Comparison of ENCODE assay signal across 19 mouse cellular contexts in genomic region chr11:60873101-60873500, GRCm38 (mm10). TPM values are rescaled to one million over a fixed set of nuclear protein-coding genes. Genes with fewer than 3 reads are reported as not detected.
DNase-seq lines count a peak whose midpoint lies in the region; ATAC-seq and TF ChIP-seq lines count a peak whose summit lies in the region.
"Had no signal": no experiment of that assay in that cellular context is flagged by ENCODE, and none has a peak within 500 bp of the region (broad histone marks: within the 10 kb centered on the region; RNA-seq: fewer than 3 reads in every experiment).

No protein-coding gene starts in this region.

- no peak overlapping the region for H3K4me2 ChIP-seq in heart, embryonic 14.5 days (ENCODE audit: low read length)
- peak overlapping the region; percentile 5; the same call in 1 of the 2 replicates for H3K4me2 ChIP-seq in stomach, embryonic 14.5 days (replicated peaks; ENCODE audit: low read depth, low read length)
- no peak overlapping the region for H3K4me2 ChIP-seq in stomach, postnatal 0 days (replicated peaks; ENCODE audit: low read depth)
- H3K4me2 ChIP-seq: limb, embryonic 13.5 days; lung, embryonic 14.5 days; midbrain, embryonic 11.5 days had no signal

- TF ChIP-seq CTCF in stomach, postnatal 0 days (IDR thresholded peaks at IDR 0.05; ENCODE audit: low read depth): no peak

- TF ChIP-seq EP300 in stomach, postnatal 0 days (optimal IDR thresholded peaks at IDR 0.05): no peak

- DNase-seq in heart, adult 18-20 months: no peak
- DNase-seq in stomach, postnatal 0 days (ENCODE audit: low spot score): no peak
- DNase-seq in thymus, postnatal 25 days: peak; percentile 14
- no peak for DNase-seq in kidney, adult 18-20 months
- DNase-seq: cerebellum, adult 9-11 months; gastrocnemius, postnatal 25 days; heart, postnatal 36 days; kidney, adult 9 months; kidney, postnatal 36 days; lung, embryonic 14.5 days; retina, postnatal 1 day had no signal

- ATAC-seq in heart, embryonic 14.5 days (ENCODE audit: insufficient number of reproducible peaks, insufficient read depth, low FRiP score, low read depth): no peak
- ATAC-seq in stomach, embryonic 14.5 days (ENCODE audit: insufficient number of reproducible peaks, insufficient read depth, low FRiP score, low read depth): no peak
- no peak for ATAC-seq in stomach, postnatal 0 days (ENCODE audit: low FRiP score, low TSS enrichment)
- ATAC-seq: hindbrain, embryonic 16.5 days had no signal

- no peaks in the 10 kb centered on the region for H3K9me3 ChIP-seq in heart, embryonic 14.5 days (ENCODE audit: control insufficient read depth, low read length)
- no peaks in the 10 kb centered on the region for H3K9me3 ChIP-seq in stomach, embryonic 14.5 days (ENCODE audit: control insufficient read depth, low read depth, low read length)
- H3K9me3 ChIP-seq in stomach, postnatal 0 days (ENCODE audit: control insufficient read depth, low read length): no peaks in the 10 kb centered on the region
- H3K9me3 ChIP-seq: G1E; limb, embryonic 13.5 days had no signal

- H3K4me3 ChIP-seq in heart, embryonic 14.5 days (ENCODE audit: control insufficient read depth in 1 of 2, insufficient read depth in 1 of 2, low read depth in 1 of 2, low read length in 2 of 2): no peak overlapping the region
- H3K4me3 ChIP-seq in stomach, embryonic 14.5 days (ENCODE audit: low read depth, low read length): no peak overlapping the region
- H3K4me3 ChIP-seq in stomach, postnatal 0 days (ENCODE audit: low read depth, low read length): no peak overlapping the region
- H3K4me3 ChIP-seq in brown adipose tissue, adult 24 weeks (ENCODE audit: insufficient read depth, low read depth, low read length): no peak overlapping the region
- H3K4me3 ChIP-seq: limb, embryonic 13.5 days had no signal

- peak overlapping the region; percentile 25; the same call in 1 of the 2 replicates for H3K9ac ChIP-seq in heart, embryonic 14.5 days (ENCODE audit: low read length)
- H3K9ac ChIP-seq in stomach, embryonic 14.5 days (replicated peaks; ENCODE audit: low read depth, low read length): no peak overlapping the region
- H3K9ac ChIP-seq in stomach, postnatal 0 days (ENCODE audit: low read length): no peak overlapping the region
- H3K9ac ChIP-seq: limb, embryonic 13.5 days; lung, embryonic 14.5 days had no signal

- 0 out of 4 replicates have a peak overlapping the region, but pooled peaks of 1 of the 2 experiments have one; percentile 19 for H3K27ac ChIP-seq in heart, embryonic 14.5 days (replicated peaks in 1 of 2; ENCODE audit: control insufficient read depth in 1 of 2, insufficient read depth in 1 of 2, low read depth in 2 of 2, low read length in 2 of 2)
- H3K27ac ChIP-seq in stomach, embryonic 14.5 days (ENCODE audit: low read length): peak overlapping the region; percentile 39; the same call in 1 of the 2 replicates
- no peak overlapping the region for H3K27ac ChIP-seq in stomach, postnatal 0 days (replicated peaks)
- 0 out of 2 replicates have a peak overlapping the region, but pooled peaks have one; percentile 0 for H3K27ac ChIP-seq in brown adipose tissue, adult 24 weeks (replicated peaks; ENCODE audit: low read depth, low read length)
- H3K27ac ChIP-seq: limb, embryonic 13.5 days; macrophage had no signal

- peaks cover 33 to 77% of the 10 kb centered on the region in 2 experiments for H3K4me1 ChIP-seq in heart, embryonic 14.5 days (ENCODE audit: control insufficient read depth in 2 of 2, insufficient read depth in 2 of 2, low read length in 2 of 2)
- peaks cover 51% of the 10 kb centered on the region for H3K4me1 ChIP-seq in stomach, embryonic 14.5 days (ENCODE audit: control insufficient read depth, insufficient read depth, low read length)
- H3K4me1 ChIP-seq in stomach, postnatal 0 days (replicated peaks; ENCODE audit: control insufficient read depth, insufficient read depth): peaks cover 4% of the 10 kb centered on the region
- peaks cover 32% of the 10 kb centered on the region for H3K4me1 ChIP-seq in brown adipose tissue, adult 24 weeks (ENCODE audit: control insufficient read depth, insufficient read depth, insufficient read length, low read length)

- H3K36me3 ChIP-seq in heart, embryonic 14.5 days (ENCODE audit: control insufficient read depth, insufficient read depth, low read length): peaks cover 32% of the 10 kb centered on the region
- H3K36me3 ChIP-seq in stomach, embryonic 14.5 days (ENCODE audit: control insufficient read depth, insufficient read depth, low read length): no peaks in the 10 kb centered on the region; the same call in 1 of the 2 replicates
- no peaks in the 10 kb centered on the region for H3K36me3 ChIP-seq in stomach, postnatal 0 days (ENCODE audit: control insufficient read depth, insufficient read depth, low read length)

- H3K27me3 ChIP-seq in heart, embryonic 14.5 days (ENCODE audit: control insufficient read depth, insufficient read depth, low read length): no peaks in the 10 kb centered on the region
- no peaks in the 10 kb centered on the region for H3K27me3 ChIP-seq in stomach, embryonic 14.5 days (ENCODE audit: control insufficient read depth, insufficient read depth, low read length)
- H3K27me3 ChIP-seq in stomach, postnatal 0 days (ENCODE audit: control insufficient read depth, insufficient read depth, low read length): no peaks in the 10 kb centered on the region
- H3K27me3 ChIP-seq: limb, embryonic 13.5 days had no signal

- WGBS in heart, embryonic 14.5 days: 77% methylated on average over 6 of the region's 6 CpGs
- 68% methylated on average over 6 of the region's 6 CpGs for WGBS in stomach, embryonic 14.5 days
- whole genome bisulfite sequencing in stomach, postnatal 0 days: 62% methylated on average over 6 of the region's 6 CpGs

RNA-seq across cellular contexts. Expression of gene Tmem11, which starts 6.0 kb away (rescaled TPM):
- 63.3 and 67.3 TPM in 2 replicates for polyA plus RNA-seq in heart, embryonic 14.5 days (2014; fragmentation: Nextera tagmentation; extraction: Ambion mirVana)
- total RNA-seq in heart, adult 18-20 months (2021): 10 to 100 TPM; 28.9 to 29.6 TPM
- polyA plus RNA-seq in stomach, embryonic 14.5 days (2014; fragmentation: Nextera tagmentation; extraction: Ambion mirVana): 65.0 and 74.9 TPM in 2 replicates
- polyA plus RNA-seq in stomach, postnatal 0 days (2015; fragmentation: Nextera tagmentation; extraction: Ambion mirVana): 39.8 and 42.1 TPM in 2 replicates
- 60.2 and 63.5 TPM in 2 replicates for polyA plus RNA-seq in brown adipose tissue, adult 24 weeks (2012; ENCODE audit: insufficient read depth, insufficient read length, missing spikeins)

RNA-seq across cellular contexts. Expression of gene Natd1, which starts 41.4 kb away (rescaled TPM):
- 20.4 and 21.1 TPM in 2 replicates for polyA plus RNA-seq in heart, embryonic 14.5 days (2014; fragmentation: Nextera tagmentation; extraction: Ambion mirVana)
- total RNA-seq in heart, adult 18-20 months (2021): 10 to 100 TPM in 1 of 2 experiments, 1 to 10 TPM in 1; 9.9 to 12.4 TPM
- 14.7 and 16.7 TPM in 2 replicates for polyA plus RNA-seq in stomach, embryonic 14.5 days (2014; fragmentation: Nextera tagmentation; extraction: Ambion mirVana)
- polyA plus RNA-seq in stomach, postnatal 0 days (2015; fragmentation: Nextera tagmentation; extraction: Ambion mirVana): 6.7 and 8.3 TPM in 2 replicates
- polyA plus RNA-seq in brown adipose tissue, adult 24 weeks (2012; ENCODE audit: insufficient read depth, insufficient read length, missing spikeins): 8.6 and 11.2 TPM in 2 replicates

RNA-seq across cellular contexts. Expression of gene Dhrs7b, which starts 42.7 kb away (rescaled TPM):
- polyA plus RNA-seq in heart, embryonic 14.5 days (2014; fragmentation: Nextera tagmentation; extraction: Ambion mirVana): 27.6 and 30.2 TPM in 2 replicates
- 10 to 100 TPM; 24.3 TPM for total RNA-seq in heart, adult 18-20 months (2021)
- 36.9 and 37.2 TPM in 2 replicates for polyA plus RNA-seq in stomach, embryonic 14.5 days (2014; fragmentation: Nextera tagmentation; extraction: Ambion mirVana)
- 28.0 and 28.1 TPM in 2 replicates for polyA plus RNA-seq in stomach, postnatal 0 days (2015; fragmentation: Nextera tagmentation; extraction: Ambion mirVana)
- 82.8 and 88.3 TPM in 2 replicates for polyA plus RNA-seq in brown adipose tissue, adult 24 weeks (2012; ENCODE audit: insufficient read depth, insufficient read length, missing spikeins)

RNA-seq across cellular contexts. Expression of gene Map2k3, which starts 58.7 kb away (rescaled TPM):
- polyA plus RNA-seq in heart, embryonic 14.5 days (2014; fragmentation: Nextera tagmentation; extraction: Ambion mirVana): 59.2 and 62.6 TPM in 2 replicates
- 10 to 100 TPM; 70.9 to 73.4 TPM for total RNA-seq in heart, adult 18-20 months (2021)
- polyA plus RNA-seq in stomach, embryonic 14.5 days (2014; fragmentation: Nextera tagmentation; extraction: Ambion mirVana): 79.7 and 80.0 TPM in 2 replicates
- polyA plus RNA-seq in stomach, postnatal 0 days (2015; fragmentation: Nextera tagmentation; extraction: Ambion mirVana): 105 and 108 TPM in 2 replicates
- 22.9 and 29.5 TPM in 2 replicates for polyA plus RNA-seq in brown adipose tissue, adult 24 weeks (2012; ENCODE audit: insufficient read depth, insufficient read length, missing spikeins)
